Comparison of ENCODE assay signal across 8 mouse cellular contexts in the genomic region with DNA sequence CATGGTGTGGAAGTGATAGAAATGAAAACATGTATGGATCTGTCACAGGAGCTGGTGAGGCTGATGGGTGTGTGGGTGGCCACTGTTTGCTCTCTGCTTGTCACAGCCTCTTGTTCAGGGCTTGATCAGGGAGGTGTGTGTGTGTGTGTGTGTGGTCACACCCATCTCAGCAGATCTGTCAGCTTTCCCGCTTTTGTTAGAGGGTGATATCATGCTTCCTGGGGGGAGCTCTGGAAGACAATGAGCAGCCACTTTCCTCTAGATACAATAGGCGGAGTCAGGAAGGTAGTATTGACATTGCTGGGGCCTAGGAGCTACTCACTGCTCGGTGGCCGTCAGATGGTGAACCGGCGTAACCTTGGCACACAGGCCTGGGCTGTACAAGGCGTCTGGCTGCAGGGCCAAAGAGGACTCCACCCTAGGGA. TPM values are rescaled to one million over a fixed set of nuclear protein-coding genes. Genes with fewer than 3 reads are reported as not detected.
DNase-seq lines count a peak whose midpoint lies in the region; ATAC-seq and TF ChIP-seq lines count a peak whose summit lies in the region.
"Had no signal": no experiment of that assay in that cellular context is flagged by ENCODE, and none has a peak within 500 bp of the region (broad histone marks: within the 10 kb centered on the region; RNA-seq: fewer than 3 reads in every experiment).

No protein-coding gene starts in this region.

- intact Hi-C loops in left cerebral cortex, postnatal 25 days (cut with DNase I) = no loop called here

- peak; percentile 44 for DNase-seq in adrenal gland, postnatal 10 days
- peak; percentile 27 to 66 for DNase-seq in gastrocnemius, adult 8-10 months (ENCODE audit: low spot score in 2 of 2)
- peak; percentile 73 for DNase-seq in lung, embryonic 14.5 days
- no peak for DNase-seq in left cerebral cortex, postnatal 25 days (ENCODE audit: low spot score in 2 of 2)
- no peak for DNase-seq in cerebellum, adult 18-20 months

- H3K4me1 ChIP-seq in intestine, postnatal 0 days (replicated peaks; ENCODE audit: control insufficient read depth, insufficient read depth, low read length) = no peaks in the 10 kb centered on the region
- H3K4me1 ChIP-seq in lung, embryonic 14.5 days (ENCODE audit: insufficient read depth) = peaks cover 17% of the 10 kb centered on the region
- H3K4me1 ChIP-seq: limb, embryonic 13.5 days had no signal

- no peak overlapping the region for H3K9ac ChIP-seq in intestine, postnatal 0 days (ENCODE audit: low read depth, low read length)
- no peak overlapping the region for H3K9ac ChIP-seq in lung, embryonic 14.5 days
- H3K9ac ChIP-seq: limb, embryonic 13.5 days had no signal

- H3K36me3 ChIP-seq in intestine, postnatal 0 days (ENCODE audit: control insufficient read depth, insufficient read depth) = no peaks in the 10 kb centered on the region
- H3K36me3 ChIP-seq in lung, embryonic 14.5 days (ENCODE audit: insufficient read depth) = no peaks in the 10 kb centered on the region
- H3K36me3 ChIP-seq: limb, embryonic 13.5 days had no signal

- no peak for TF ChIP-seq CTCF in intestine, postnatal 0 days (IDR thresholded peaks at IDR 0.05; ENCODE audit: low read depth)
- TF ChIP-seq CTCF in lung, embryonic 14.5 days (IDR thresholded peaks at IDR 0.05; ENCODE audit: low read depth) = no peak

- ATAC-seq in intestine, postnatal 0 days = peak; percentile 61
- peak; percentile 85 for ATAC-seq in lung, embryonic 14.5 days (ENCODE audit: insufficient read depth)
- ATAC-seq in monocyte, adult 5-6 weeks (replicated peaks; ENCODE audit: insufficient number of reproducible peaks, low FRiP score, low TSS enrichment, poor library complexity, severe bottlenecking) = no peak

- no peak overlapping the region for H3K4me2 ChIP-seq in intestine, postnatal 0 days (replicated peaks; ENCODE audit: low read depth)
- no peak overlapping the region for H3K4me2 ChIP-seq in lung, embryonic 14.5 days
- H3K4me2 ChIP-seq: limb, embryonic 13.5 days had no signal

- H3K4me3 ChIP-seq in intestine, postnatal 0 days (ENCODE audit: low read depth, low read length) = no peak overlapping the region
- H3K4me3 ChIP-seq in lung, embryonic 14.5 days (ENCODE audit: low read depth, low read length) = no peak overlapping the region
- H3K4me3 ChIP-seq: limb, embryonic 13.5 days had no signal

- 30% methylated on average over 7 of the region's 7 CpGs for WGBS in intestine, postnatal 0 days
- WGBS in lung, embryonic 14.5 days = 22% methylated on average over 7 of the region's 7 CpGs

- H3K27me3 ChIP-seq in intestine, postnatal 0 days (replicated peaks; ENCODE audit: control insufficient read depth, insufficient read depth, low read length) = no peaks in the 10 kb centered on the region
- no peaks in the 10 kb centered on the region for H3K27me3 ChIP-seq in lung, embryonic 14.5 days (ENCODE audit: insufficient read depth, low read length)
- H3K27me3 ChIP-seq: limb, embryonic 13.5 days had no signal

- no peak overlapping the region for H3K27ac ChIP-seq in intestine, postnatal 0 days (ENCODE audit: low read depth, low read length)
- peak overlapping the region; percentile 3; the same call in 1 of the 2 replicates for H3K27ac ChIP-seq in lung, embryonic 14.5 days (ENCODE audit: low read depth)
- H3K27ac ChIP-seq: limb, embryonic 13.5 days had no signal

- H3K9me3 ChIP-seq in intestine, postnatal 0 days (ENCODE audit: control insufficient read depth) = no peaks in the 10 kb centered on the region
- H3K9me3 ChIP-seq in lung, embryonic 14.5 days (ENCODE audit: low read depth, low read length) = no peaks in the 10 kb centered on the region
- H3K9me3 ChIP-seq: limb, embryonic 13.5 days had no signal

RNA-seq across cellular contexts. Expression of a gene that starts 7.3 kb away (rescaled TPM):
- 10 to 100 TPM; 38.7 to 44.0 TPM for total RNA-seq in adrenal gland, postnatal 10 days (2021)
- total RNA-seq in gastrocnemius, adult 8-10 months (2022) = 10 to 100 TPM in 2 of 4 experiments, 1 to 10 TPM in 2; 7.4 to 10.6 (median 9.3) TPM
- polyA plus RNA-seq in intestine, postnatal 0 days (2015; fragmentation: Nextera tagmentation; extraction: Ambion mirVana) = 6.1 and 6.3 TPM in 2 replicates
- 40.5 and 42.4 TPM in 2 replicates for polyA plus RNA-seq in lung, embryonic 14.5 days (2014; fragmentation: Nextera tagmentation; extraction: Ambion mirVana)
- not detected in 3 replicates for total RNA-seq in monocyte, adult 5-6 weeks (2017)
- total RNA-seq in left cerebral cortex, postnatal 25 days (2021) = 10 to 100 TPM in 1 of 2 experiments, 1 to 10 TPM in 1; 9.3 to 10.8 TPM

Comparison
In these comparisons a context has a peak if more than half of its experiments do, and no peak if none do; other contexts are left out.
1. DNase-seq: peak in adrenal gland, postnatal 10 days (single experiment), gastrocnemius, adult 8-10 months (2 of 2) and lung, embryonic 14.5 days (single experiment); none in left cerebral cortex, postnatal 25 days (0 of 2) and cerebellum, adult 18-20 months (0 of 2).